Mouse (Mus musculus): ENCODE measurements around the gene Foxp4.

Gene Foxp4

GRCm38 (mm10) chr17:47924383-47925339 lies at the start of gene Foxp4:
Gene Foxp4, minus strand, starts transcription at chr17:47924645.
- DNase-seq (ENCODE audit: low spot score in 2 of 2): peak; percentile 80 to 83

GRCm38 (mm10) chr17:47973563-47974472 lies 49.4 kb upstream of the Foxp4 start:
- peak; percentile 77 to 79 for DNase-seq (ENCODE audit: low spot score in 2 of 2)

- DNase-seq (ENCODE audit: low spot score in 2 of 2): no peak
These were observed 41.5 kb upstream of the Foxp4 start for GRCm38 (mm10) chr17:47965885-47966505.

- DNase-seq (ENCODE audit: low spot score in 2 of 2): peak in 1 of 2 experiments; percentile 20
These were observed 33.8 kb upstream of the Foxp4 start for GRCm38 (mm10) chr17:47958046-47958790.

- DNase-seq (ENCODE audit: low spot score in 2 of 2): no peak
These were observed 32.0 kb upstream of the Foxp4 start for GRCm38 (mm10) chr17:47956486-47956885.

GRCm38 (mm10) chr17:47955054-47955741 lies 30.8 kb upstream of the Foxp4 start:
- no peak for DNase-seq (ENCODE audit: low spot score in 2 of 2)

- DNase-seq (ENCODE audit: low spot score in 2 of 2): no peak
These were observed 28.8 kb upstream of the Foxp4 start for GRCm38 (mm10) chr17:47953231-47953630.

GRCm38 (mm10) chr17:47952368-47953081 lies 28.1 kb upstream of the Foxp4 start:
- DNase-seq (ENCODE audit: low spot score in 2 of 2): no peak

- no peak for DNase-seq (ENCODE audit: low spot score in 2 of 2)
These were observed 27.0 kb upstream of the Foxp4 start for GRCm38 (mm10) chr17:47951452-47951851.

- no peak for DNase-seq (ENCODE audit: low spot score in 2 of 2)
These were observed 26.4 kb upstream of the Foxp4 start for GRCm38 (mm10) chr17:47950831-47951230.

- DNase-seq (ENCODE audit: low spot score in 2 of 2): no peak
These were observed 25.0 kb upstream of the Foxp4 start for GRCm38 (mm10) chr17:47949441-47949840.

GRCm38 (mm10) chr17:47948753-47949152 lies 24.3 kb upstream of the Foxp4 start:
- DNase-seq (ENCODE audit: low spot score in 2 of 2): no peak

- no peak for DNase-seq (ENCODE audit: low spot score in 2 of 2)
These were observed 22.5 kb upstream of the Foxp4 start for GRCm38 (mm10) chr17:47946921-47947420.

- no peak for DNase-seq (ENCODE audit: low spot score in 2 of 2)
These were observed 21.7 kb upstream of the Foxp4 start for GRCm38 (mm10) chr17:47946111-47946510.

- DNase-seq (ENCODE audit: low spot score in 2 of 2): no peak
These were observed 18.8 kb upstream of the Foxp4 start for GRCm38 (mm10) chr17:47943103-47943870.

- DNase-seq (ENCODE audit: low spot score in 2 of 2): no peak
These were observed 17.6 kb upstream of the Foxp4 start for GRCm38 (mm10) chr17:47942008-47942407.

GRCm38 (mm10) chr17:47938839-47939238 lies 14.4 kb upstream of the Foxp4 start:
- no peak for DNase-seq (ENCODE audit: low spot score in 2 of 2)

GRCm38 (mm10) chr17:47937926-47938600 lies 13.6 kb upstream of the Foxp4 start:
- DNase-seq (ENCODE audit: low spot score in 2 of 2): no peak
